In the genomic region with DNA sequence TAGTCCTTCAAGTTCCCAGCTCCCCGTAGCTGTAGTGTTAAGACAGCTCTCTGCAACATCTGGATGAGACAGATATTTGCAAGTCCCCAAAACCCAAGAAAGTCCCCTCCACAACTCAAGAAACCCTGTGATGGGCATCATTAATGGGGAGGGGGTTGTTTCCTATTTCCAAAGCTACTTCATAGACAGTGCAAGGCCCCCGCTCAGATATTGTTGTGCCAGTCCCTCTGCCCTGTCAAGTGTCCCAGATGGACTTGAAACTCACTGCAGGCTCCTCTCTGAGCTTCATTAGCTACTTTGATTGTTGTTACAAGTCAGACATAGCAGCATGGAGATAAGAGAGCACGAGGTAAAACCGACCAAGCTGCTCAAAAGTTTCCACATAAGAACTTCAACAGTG, we compare ENCODE assay signal across 8 mouse cellular contexts.
DNase-seq lines count a peak whose midpoint lies in the region; ATAC-seq and TF ChIP-seq lines count a peak whose summit lies in the region.

No protein-coding gene starts in this region.

- no peaks in the 10 kb centered on the region; the same call in 1 of the 2 replicates for H3K9me3 ChIP-seq in erythroblast, embryonic 14.5 days (ENCODE audit: control insufficient read depth, low read length)
- H3K9me3 ChIP-seq in E14TG2a.4 (ENCODE audit: low read length): no peaks in the 10 kb centered on the region
- no peaks in the 10 kb centered on the region for H3K9me3 ChIP-seq in heart, embryonic 15.5 days (replicated peaks)
- H3K9me3 ChIP-seq in liver, embryonic 14.5 days (ENCODE audit: control insufficient read depth, low read length): no peaks in the 10 kb centered on the region

- H3K4me2 ChIP-seq in heart, embryonic 15.5 days: peak overlapping the region; percentile 80
- H3K4me2 ChIP-seq in liver, embryonic 14.5 days (ENCODE audit: low read depth): peak overlapping the region; percentile 61

- peaks cover 74% of the 10 kb centered on the region for H3K4me1 ChIP-seq in erythroblast, embryonic 14.5 days (ENCODE audit: control insufficient read depth)
- H3K4me1 ChIP-seq in E14TG2a.4 (replicated peaks; ENCODE audit: low read depth, low read length): peaks cover 77% of the 10 kb centered on the region
- H3K4me1 ChIP-seq in heart, embryonic 15.5 days (replicated peaks): peaks cover 73% of the 10 kb centered on the region
- H3K4me1 ChIP-seq in liver, embryonic 14.5 days (replicated peaks; ENCODE audit: control insufficient read depth in 2 of 2, insufficient read depth in 2 of 2, low read length in 1 of 2): peaks cover 18 to 28% of the 10 kb centered on the region in 2 experiments

- no peak for TF ChIP-seq EP300 in liver, embryonic 14.5 days (IDR thresholded peaks at IDR 0.05; ENCODE audit: low read depth)

- no peak for TF ChIP-seq CTCF in E14TG2a.4 (conservative IDR thresholded peaks at IDR 0.05; ENCODE audit: low read length)
- no peak for TF ChIP-seq CTCF in liver, embryonic 14.5 days (IDR thresholded peaks at IDR 0.05; ENCODE audit: low read depth)

- WGBS in heart, embryonic 15.5 days: 19% methylated on average over 4 of the region's 4 CpGs
- 34% methylated on average over 4 of the region's 4 CpGs for WGBS in liver, embryonic 14.5 days (ENCODE audit: insufficient replicate concordance)

- no peak for DNase-seq in liver, embryonic 14.5 days (ENCODE audit: low read depth in 3 of 3, low spot score in 3 of 3)
- DNase-seq in spleen, postnatal 4 days (ENCODE audit: low spot score in 2 of 2): no peak
- DNase-seq in ovary, postnatal 10 days (ENCODE audit: low spot score): no peak

- H3K27ac ChIP-seq in heart, embryonic 15.5 days: peak overlapping the region; percentile 96
- H3K27ac ChIP-seq in liver, embryonic 14.5 days: no peak overlapping the region

- no peak for ATAC-seq in erythroblast, adult 5-6 weeks (replicated peaks; ENCODE audit: low FRiP score, poor library complexity, severe bottlenecking)
- no peak for ATAC-seq in heart, embryonic 15.5 days (replicated peaks; ENCODE audit: insufficient number of reproducible peaks, insufficient read depth, low FRiP score, low read depth)
- no peak for ATAC-seq in liver, embryonic 14.5 days (ENCODE audit: insufficient read depth)
- no peak for ATAC-seq in frontal cortex, adult (ENCODE audit: low TSS enrichment)

- H3K27me3 ChIP-seq in erythroblast, embryonic 14.5 days (ENCODE audit: control insufficient read depth): no peaks in the 10 kb centered on the region
- peaks cover 10% of the 10 kb centered on the region for H3K27me3 ChIP-seq in E14TG2a.4 (ENCODE audit: insufficient read depth, low read length)
- H3K27me3 ChIP-seq in heart, embryonic 15.5 days: no peaks in the 10 kb centered on the region
- H3K27me3 ChIP-seq in liver, embryonic 14.5 days (ENCODE audit: control insufficient read depth, insufficient read depth, low read length): no peaks in the 10 kb centered on the region

- peak overlapping the region; percentile 69 for H3K9ac ChIP-seq in heart, embryonic 15.5 days
- H3K9ac ChIP-seq in liver, embryonic 14.5 days (replicated peaks): no peak overlapping the region; the same call in 1 of the 2 replicates

- peak overlapping the region; percentile 58 for H3K4me3 ChIP-seq in erythroblast, embryonic 14.5 days (replicated peaks)
- H3K4me3 ChIP-seq in E14TG2a.4 (replicated peaks; ENCODE audit: low read length): peak overlapping the region; percentile 74
- peak overlapping the region; percentile 60 for H3K4me3 ChIP-seq in heart, embryonic 15.5 days
- H3K4me3 ChIP-seq in liver, embryonic 14.5 days (ENCODE audit: insufficient read depth in 1 of 2, low read depth in 2 of 2, low read length in 2 of 2): peak overlapping the region in 1 of 2 experiments; percentile 37; a peak in 1 of 4 replicates

- peaks cover 5% of the 10 kb centered on the region for H3K36me3 ChIP-seq in erythroblast, embryonic 14.5 days (ENCODE audit: control insufficient read depth)
- 0 out of 2 replicates have a peak, but pooled peaks cover 10% of the 10 kb centered on the region for H3K36me3 ChIP-seq in E14TG2a.4 (ENCODE audit: insufficient read depth, low read length)
- no peaks in the 10 kb centered on the region for H3K36me3 ChIP-seq in heart, embryonic 15.5 days
- H3K36me3 ChIP-seq in liver, embryonic 14.5 days (replicated peaks; ENCODE audit: control insufficient read depth, insufficient read depth, low read depth): no peaks in the 10 kb centered on the region
